Mouse (Mus musculus) B cell, adult 62 days (primary cell): Measurements from ENCODE around the gene Gdpgp1. TPM values are rescaled to one million over a fixed set of nuclear protein-coding genes. Genes with fewer than 3 reads are reported as not detected.

Experiments used
- total RNA-seq: library from RNA; stranded (reverse); gene quantifications from 4 replicates; pipeline ENCODE4 v1.2.4, GENCODE M21; 2023

The Gdpgp1 gene
- 5.6 to 8.0 TPM (median 6.5 TPM) in 4 replicates for total RNA-seq

GRCm38 (mm10) chr7:80232489-80233029 is at the start of gene Gdpgp1, which contains the start of gene Cib1:
TSS of gene Gdpgp1 (plus strand) at chr7:80232865.
TSS of gene Cib1 (minus strand) at chr7:80232813.

GRCm38 (mm10) chr7:80186531-80187296 is 46.0 kb upstream of the Gdpgp1 start, which contains the start of gene Sema4b:
TSS of gene Sema4b (plus strand) at chr7:80186841.

GRCm38 (mm10) chr7:80246148-80246721 is 13.6 kb downstream of the Gdpgp1 start, which contains the start of gene Ttll13:
TSS of gene Ttll13 (plus strand) at chr7:80246376.

GRCm38 (mm10) chr7:80260625-80261371 is 28.1 kb downstream of the Gdpgp1 start, which contains the start of gene Ngrn:
TSS of gene Ngrn (plus strand) at chr7:80261215.

GRCm38 (mm10) chr7:80268897-80269750 is 36.5 kb downstream of the Gdpgp1 start, which contains the start of gene Vps33b:
TSS of gene Vps33b (plus strand) at chr7:80269649.

Other genes with a start within 250 kb of the Gdpgp1 start
- gene Zfp710, start 208.1 kb upstream of the Gdpgp1 start, total RNA-seq: 65.1 to 71.0 TPM (median 69.0 TPM) in 4 replicates
- 22.6 to 32.5 TPM (median 25.3 TPM) in 4 replicates for gene Idh2, start 117.5 kb upstream of the Gdpgp1 start, total RNA-seq
- gene Sema4b, start 46.0 kb upstream of the Gdpgp1 start, total RNA-seq: 141 to 155 TPM (median 148 TPM) in 4 replicates
- gene Cib1, start 52 bp upstream of the Gdpgp1 start, total RNA-seq: 86.7 to 111 TPM (median 93.5 TPM) in 4 replicates
- 1.0 to 3.8 TPM (median 2.1 TPM) in 4 replicates for gene Ttll13, start 13.5 kb downstream of the Gdpgp1 start, total RNA-seq
- gene Ngrn, start 28.4 kb downstream of the Gdpgp1 start, total RNA-seq: 13.1 to 17.9 TPM (median 17.1 TPM) in 4 replicates
- gene Vps33b, start 36.8 kb downstream of the Gdpgp1 start, total RNA-seq: 31.2 to 36.5 TPM (median 34.5 TPM) in 4 replicates
- 4.2 to 7.5 TPM (median 5.5 TPM) in 4 replicates for gene Prc1, start 61.6 kb downstream of the Gdpgp1 start, total RNA-seq
- 23.3 to 31.6 TPM (median 27.0 TPM) in 4 replicates for gene Rccd1, start 91.6 kb downstream of the Gdpgp1 start, total RNA-seq
- 86.9 to 102 TPM (median 94.9 TPM) in 4 replicates for gene Unc45a, start 108.1 kb downstream of the Gdpgp1 start, total RNA-seq
- gene Hddc3, start 110.2 kb downstream of the Gdpgp1 start, total RNA-seq: 13.2 to 21.3 TPM (median 14.8 TPM) in 4 replicates
- gene Man2a2, start 138.5 kb downstream of the Gdpgp1 start, total RNA-seq: 92.3 to 112 TPM (median 102 TPM) in 4 replicates
- 30.4 to 45.6 TPM (median 39.6 TPM) in 4 replicates for gene Fes, start 155.1 kb downstream of the Gdpgp1 start, total RNA-seq
- gene Furin, start 172.6 kb downstream of the Gdpgp1 start, total RNA-seq: 56.9 to 70.6 TPM (median 59.0 TPM) in 4 replicates